Mouse (Mus musculus) heart, embryonic 11.5 days (tissue): ENCODE results near the gene 5430427O19Rik. TPM values are rescaled to one million over a fixed set of nuclear protein-coding genes. Genes with fewer than 3 reads are reported as not detected.

ENCODE experiments used
- polyA plus RNA-seq: library from polyadenylated mRNA; unstranded; fragments of >200 nt; fragmentation: Nextera tagmentation; extraction: Ambion mirVana; gene quantifications from 2 replicates; pipeline ENCODE4 v1.2.1, GENCODE M21; 2014

The 5430427O19Rik gene
- polyA plus RNA-seq, 1 experiment from 2014 or later: 0.04 TPM

Other genes starting within 250 kb of the 5430427O19Rik start
- gene Gk, start 93.5 kb upstream of the 5430427O19Rik start, polyA plus RNA-seq: 15.3 and 19.2 TPM in 2 replicates
- gene Samt3, start 173.8 kb downstream of the 5430427O19Rik start, polyA plus RNA-seq: not detected in 2 replicates